Mouse (Mus musculus): Measurements from ENCODE around the gene Spice1.

DNA sequence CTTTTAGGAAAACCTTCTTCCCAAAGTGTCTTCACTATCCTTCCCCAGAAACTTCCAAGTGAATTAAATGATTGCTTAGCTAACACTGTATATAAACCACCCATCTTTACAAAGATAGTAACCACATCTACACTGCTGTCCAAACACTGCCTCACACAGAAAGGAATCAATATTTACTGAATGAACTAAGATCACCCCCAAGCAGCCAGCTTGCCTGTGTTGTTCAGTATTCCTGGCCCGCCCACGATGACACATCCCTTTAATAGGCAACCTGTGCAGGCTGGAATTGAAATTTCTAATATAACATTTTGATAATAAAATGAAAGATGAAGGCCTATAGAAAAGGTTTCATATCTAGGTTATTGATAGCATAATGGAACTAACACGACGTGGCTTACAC lies 30.6 kb upstream of the Spice1 start:
- TF ChIP-seq CTCF (IDR thresholded peaks at IDR 0.05; ENCODE audit: low read depth), result no peak
- TF ChIP-seq EP300 (IDR thresholded peaks at IDR 0.05; ENCODE audit: low read depth), result no peak

Measured in heart, postnatal 0 days (tissue).